Mouse (Mus musculus): Measurements from ENCODE around the gene Adamts12. TPM values are rescaled to one million over a fixed set of nuclear protein-coding genes. Genes with fewer than 3 reads are reported as not detected.
A peak's percentile ranks its signal among the peaks of the same experiment; 100 is the strongest.

Gene Adamts12
- polyA plus RNA-seq, 1 experiment: 4.9 TPM

DNA sequence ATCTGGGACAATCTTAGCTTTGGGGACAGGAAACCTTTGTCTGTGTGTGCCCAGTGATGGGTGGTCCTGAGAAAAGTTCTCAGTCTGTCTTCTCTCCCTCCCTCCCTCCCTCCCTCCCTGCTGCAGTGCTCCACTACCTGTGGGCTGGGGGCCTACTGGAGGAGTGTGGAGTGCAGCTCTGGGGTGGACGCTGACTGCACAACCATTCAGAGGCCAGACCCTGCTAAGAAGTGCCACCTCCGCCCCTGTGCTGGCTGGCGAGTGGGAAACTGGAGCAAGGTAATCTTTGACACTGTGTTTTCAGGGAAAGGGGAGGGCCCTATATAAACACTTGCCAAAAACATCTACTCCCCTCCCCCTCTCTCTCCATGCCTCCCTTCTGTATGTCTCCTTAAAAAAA lies 252.5 kb downstream of the Adamts12 start:
- TF ChIP-seq CTCF (IDR thresholded peaks at IDR 0.05; ENCODE audit: borderline replicate concordance, extremely low read depth, insufficient read depth, insufficient read length) (no peak), POLR2A (IDR thresholded peaks at IDR 0.05; ENCODE audit: borderline replicate concordance, extremely low read depth, insufficient read depth, insufficient read length, poor library complexity, severe bottlenecking) (no peak)
- no peak for DNase-seq (ENCODE audit: low read depth)

DNA sequence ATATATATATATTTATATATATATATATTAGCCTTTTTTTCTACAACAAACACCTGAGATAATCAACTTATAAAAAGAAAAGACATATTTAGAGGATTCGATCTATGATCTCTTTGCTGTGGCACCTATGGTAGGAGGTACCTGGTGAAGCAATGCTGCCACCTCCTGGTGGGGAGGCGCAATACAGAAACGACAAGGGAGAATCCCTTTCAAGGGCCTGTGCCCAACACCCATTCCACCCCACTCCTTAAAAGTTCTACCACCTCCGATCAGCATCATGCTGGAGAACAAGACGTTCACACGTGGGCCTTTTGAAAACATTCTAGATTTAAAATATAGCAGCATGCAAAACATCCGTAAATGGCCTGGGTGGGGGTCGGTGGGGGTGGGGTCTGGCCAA lies 255.9 kb downstream of the Adamts12 start:
- peak; percentile 63 for DNase-seq (ENCODE audit: low read depth)
- TF ChIP-seq POLR2A (IDR thresholded peaks at IDR 0.05; ENCODE audit: borderline replicate concordance, extremely low read depth, insufficient read depth, insufficient read length, poor library complexity, severe bottlenecking) (no peak), CTCF (IDR thresholded peaks at IDR 0.05; ENCODE audit: borderline replicate concordance, extremely low read depth, insufficient read depth, insufficient read length) (peak; percentile 86)

DNA sequence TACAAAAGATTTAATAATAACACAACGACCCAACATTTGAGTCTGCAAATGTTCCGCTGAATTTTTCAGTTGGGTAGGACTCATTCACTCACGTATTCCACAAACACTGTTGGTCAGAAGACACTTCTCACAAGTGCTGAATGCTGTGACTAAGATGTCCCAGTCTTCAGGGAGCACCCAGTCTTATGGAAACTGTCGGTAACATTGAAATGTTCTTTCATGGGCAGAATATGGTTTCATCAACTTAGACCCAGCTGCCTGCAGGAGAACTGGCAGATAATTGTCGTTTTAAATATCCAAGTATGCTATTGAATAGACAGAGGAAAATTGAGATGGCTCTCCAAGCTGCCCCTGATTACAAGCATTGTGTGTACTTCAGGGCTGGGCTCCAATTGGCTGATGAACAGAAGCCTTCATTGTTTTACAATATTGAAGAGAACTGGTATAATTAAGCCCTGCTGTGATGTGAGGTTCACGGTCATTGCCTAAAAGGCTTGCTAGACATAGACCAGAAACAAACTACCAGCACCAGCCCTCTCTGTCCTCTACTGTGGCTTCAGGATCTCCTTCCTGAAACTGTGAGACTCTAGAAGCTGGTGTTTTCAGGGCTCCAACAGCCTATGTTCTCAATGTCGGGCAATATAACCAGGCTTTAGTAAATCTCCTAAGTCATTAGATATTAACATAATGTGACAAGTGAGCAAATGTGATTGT lies 275.0 kb downstream of the Adamts12 start:
- peak; percentile 82 for DNase-seq (ENCODE audit: low read depth)
- no peak for TF ChIP-seq CTCF (IDR thresholded peaks at IDR 0.05; ENCODE audit: borderline replicate concordance, extremely low read depth, insufficient read depth, insufficient read length)

GRCm38 (mm10) chr15:11355865-11356264 lies 291.3 kb downstream of the Adamts12 start:
- TF ChIP-seq CTCF (IDR thresholded peaks at IDR 0.05; ENCODE audit: borderline replicate concordance, extremely low read depth, insufficient read depth, insufficient read length) (no peak), POLR2A (IDR thresholded peaks at IDR 0.05; ENCODE audit: borderline replicate concordance, extremely low read depth, insufficient read depth, insufficient read length, poor library complexity, severe bottlenecking) (no peak)
- DNase-seq (ENCODE audit: low read depth): no peak

GRCm38 (mm10) chr15:11357501-11357900 lies 292.9 kb downstream of the Adamts12 start:
- no peak for DNase-seq (ENCODE audit: low read depth)
- TF ChIP-seq CTCF (IDR thresholded peaks at IDR 0.05; ENCODE audit: borderline replicate concordance, extremely low read depth, insufficient read depth, insufficient read length): no peak
- TF ChIP-seq POLR2A (IDR thresholded peaks at IDR 0.05; ENCODE audit: borderline replicate concordance, extremely low read depth, insufficient read depth, insufficient read length, poor library complexity, severe bottlenecking): no peak

GRCm38 (mm10) chr15:11360888-11361287 lies 296.3 kb downstream of the Adamts12 start:
- TF ChIP-seq POLR2A (IDR thresholded peaks at IDR 0.05; ENCODE audit: borderline replicate concordance, extremely low read depth, insufficient read depth, insufficient read length, poor library complexity, severe bottlenecking) (no peak), CTCF (IDR thresholded peaks at IDR 0.05; ENCODE audit: borderline replicate concordance, extremely low read depth, insufficient read depth, insufficient read length) (no peak)
- no peak for DNase-seq (ENCODE audit: low read depth)

DNA sequence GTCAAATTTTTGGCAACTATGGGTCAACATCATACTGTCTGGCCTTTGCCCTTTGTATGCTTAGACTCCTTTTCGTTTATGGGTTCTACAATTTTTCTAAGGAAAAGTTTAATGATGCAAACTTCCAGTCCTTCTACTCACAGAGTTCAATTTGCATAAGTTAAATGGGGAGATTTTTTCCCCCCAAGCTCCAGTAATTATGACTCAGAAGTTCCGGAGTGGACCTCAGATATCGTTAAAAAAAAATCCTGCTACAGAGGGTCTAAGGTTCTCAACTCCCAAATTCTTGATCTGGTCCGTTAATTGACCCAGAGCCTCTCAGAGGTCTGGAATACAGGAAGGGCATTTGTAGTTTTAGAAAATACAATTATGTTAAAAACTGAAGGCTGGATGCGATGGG lies 297.2 kb downstream of the Adamts12 start:
- no peak for TF ChIP-seq CTCF (IDR thresholded peaks at IDR 0.05; ENCODE audit: borderline replicate concordance, extremely low read depth, insufficient read depth, insufficient read length)
- TF ChIP-seq POLR2A (IDR thresholded peaks at IDR 0.05; ENCODE audit: borderline replicate concordance, extremely low read depth, insufficient read depth, insufficient read length, poor library complexity, severe bottlenecking): no peak
- no peak for DNase-seq (ENCODE audit: low read depth)

DNA sequence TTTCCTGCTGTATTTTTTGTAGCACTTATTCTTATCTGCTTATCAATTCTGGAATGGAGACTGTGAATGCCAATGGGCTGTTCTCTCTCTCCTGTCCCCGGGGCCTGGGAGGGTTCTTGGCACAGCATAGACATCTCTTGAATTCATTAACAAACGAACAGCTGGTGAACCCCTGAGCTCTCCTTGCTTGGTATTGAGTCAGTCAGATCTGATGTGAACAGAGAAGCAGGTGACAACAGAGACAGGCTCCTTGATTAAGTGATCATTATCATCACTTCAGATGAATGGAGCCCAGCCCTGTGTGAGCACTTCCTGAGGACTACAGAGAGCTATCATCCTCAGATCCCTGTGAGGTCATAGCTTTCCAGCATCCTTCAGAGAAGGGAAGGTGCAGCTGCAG lies 299.5 kb downstream of the Adamts12 start:
- DNase-seq (ENCODE audit: low read depth): peak; percentile 72
- TF ChIP-seq POLR2A (IDR thresholded peaks at IDR 0.05; ENCODE audit: borderline replicate concordance, extremely low read depth, insufficient read depth, insufficient read length, poor library complexity, severe bottlenecking): no peak
- TF ChIP-seq CTCF (IDR thresholded peaks at IDR 0.05; ENCODE audit: borderline replicate concordance, extremely low read depth, insufficient read depth, insufficient read length): no peak

DNA sequence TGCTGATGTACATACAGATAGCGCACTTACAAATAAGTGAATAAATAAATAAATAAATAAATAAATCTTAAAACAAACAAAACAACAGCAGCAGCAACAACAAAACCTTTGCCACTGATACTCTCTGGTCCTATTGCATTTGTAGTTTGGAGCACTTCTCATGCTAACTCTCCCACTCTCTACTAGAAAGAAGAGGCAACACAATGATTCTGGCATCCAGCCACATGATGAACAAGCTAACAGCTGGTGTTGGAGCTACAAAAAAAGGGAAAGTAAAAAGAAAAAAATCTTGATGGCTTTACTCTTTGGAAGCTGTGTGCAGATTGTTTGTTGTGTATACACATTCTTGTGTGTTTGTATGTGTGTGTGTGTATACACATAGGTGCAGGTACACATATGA lies 300.2 kb downstream of the Adamts12 start:
- DNase-seq (ENCODE audit: low read depth): peak; percentile 74
- TF ChIP-seq POLR2A (IDR thresholded peaks at IDR 0.05; ENCODE audit: borderline replicate concordance, extremely low read depth, insufficient read depth, insufficient read length, poor library complexity, severe bottlenecking): no peak
- no peak for TF ChIP-seq CTCF (IDR thresholded peaks at IDR 0.05; ENCODE audit: borderline replicate concordance, extremely low read depth, insufficient read depth, insufficient read length)

GRCm38 (mm10) chr15:11369572-11369971 lies 305.0 kb downstream of the Adamts12 start:
- TF ChIP-seq CTCF (IDR thresholded peaks at IDR 0.05; ENCODE audit: borderline replicate concordance, extremely low read depth, insufficient read depth, insufficient read length) (no peak), POLR2A (IDR thresholded peaks at IDR 0.05; ENCODE audit: borderline replicate concordance, extremely low read depth, insufficient read depth, insufficient read length, poor library complexity, severe bottlenecking) (no peak)

GRCm38 (mm10) chr15:11370477-11371085 lies 306.0 kb downstream of the Adamts12 start:
- DNase-seq (ENCODE audit: low read depth): no peak
- TF ChIP-seq CTCF (IDR thresholded peaks at IDR 0.05; ENCODE audit: borderline replicate concordance, extremely low read depth, insufficient read depth, insufficient read length) (no peak), POLR2A (IDR thresholded peaks at IDR 0.05; ENCODE audit: borderline replicate concordance, extremely low read depth, insufficient read depth, insufficient read length, poor library complexity, severe bottlenecking) (no peak)

More at GRCm38 (mm10) chr15:11369572-11369971, 305.0 kb downstream of the Adamts12 start:
- DNase-seq (ENCODE audit: low read depth): no peak

Data from brain, embryonic 14.5 days (tissue).